Mouse (Mus musculus) brain, embryonic 14.5 days (tissue): ENCODE results near the gene Mthfs. TPM values are rescaled to one million over a fixed set of nuclear protein-coding genes. Genes with fewer than 3 reads are reported as not detected.

Experiments used
- DNase-seq: peaks from one replicate; pipeline ENCODE4 v3.0.0-alpha.2; 2011; ENCODE audit warnings: low read depth
- CTCF ChIP-seq: fragments of 200-500 bp; IDR thresholded peaks from 2 replicates; pipeline ENCODE4 v1.5.1; 2012; ENCODE audit warnings: inconsistent platforms, mild to moderate bottlenecking, moderate library complexity, borderline replicate concordance; ENCODE audit not compliant: insufficient read depth, insufficient read length; ENCODE audit errors: extremely low read depth
- POLR2A ChIP-seq: fragments of 200-500 bp; IDR thresholded peaks from 2 replicates; pipeline ENCODE4 v1.6.1; 2012; ENCODE audit warnings: mild to moderate bottlenecking, inconsistent platforms, borderline replicate concordance; ENCODE audit not compliant: poor library complexity, insufficient read depth, insufficient read length, severe bottlenecking; ENCODE audit errors: extremely low read depth
- polyA plus RNA-seq: library from polyadenylated mRNA; depleted of rRNA; stranded (reverse); fragments of >200 nt; gene quantifications from 2 replicates; pipeline ENCODE4 v1.2.3, GENCODE M21; 2012; rRNA removed

Mthfs gene
- polyA plus RNA-seq, 1 experiment: 8.7 TPM

- DNase-seq: no peak
Measured at GRCm38 (mm10) chr9:89273766-89274165, 63.3 kb downstream of the Mthfs start.

GRCm38 (mm10) chr9:89278207-89278606, 67.7 kb downstream of the Mthfs start:
- DNase-seq: no peak
- no peak for TF ChIP-seq CTCF
- no peak for TF ChIP-seq POLR2A

More at GRCm38 (mm10) chr9:89273766-89274165, 63.3 kb downstream of the Mthfs start:
- no peak for TF ChIP-seq POLR2A
- no peak for TF ChIP-seq CTCF

- TF ChIP-seq CTCF (no peak), POLR2A (no peak)
- DNase-seq: no peak
Measured at GRCm38 (mm10) chr9:89282374-89283068, 72.0 kb downstream of the Mthfs start.

- TF ChIP-seq CTCF: no peak
- no peak for TF ChIP-seq POLR2A
- DNase-seq: no peak
Measured at GRCm38 (mm10) chr9:89288037-89288436, 77.6 kb downstream of the Mthfs start.

GRCm38 (mm10) chr9:89293364-89293763, 82.9 kb downstream of the Mthfs start:
- TF ChIP-seq CTCF (no peak), POLR2A (no peak)
- no peak for DNase-seq

- no peak for DNase-seq
- TF ChIP-seq POLR2A: no peak
- TF ChIP-seq CTCF: no peak
Measured at GRCm38 (mm10) chr9:89294121-89294520, 83.6 kb downstream of the Mthfs start.

GRCm38 (mm10) chr9:89305637-89306036, 95.2 kb downstream of the Mthfs start:
- TF ChIP-seq POLR2A (no peak), CTCF (no peak)

GRCm38 (mm10) chr9:89308357-89309194, 98.1 kb downstream of the Mthfs start:
- TF ChIP-seq POLR2A (no peak), CTCF (no peak)
- peak; percentile 44 for DNase-seq

More at GRCm38 (mm10) chr9:89305637-89306036, 95.2 kb downstream of the Mthfs start:
- no peak for DNase-seq

- DNase-seq: no peak
- TF ChIP-seq POLR2A: no peak
- TF ChIP-seq CTCF: no peak
Measured at GRCm38 (mm10) chr9:89309195-89309535, 98.7 kb downstream of the Mthfs start.

- peak; percentile 1 for DNase-seq
- TF ChIP-seq POLR2A (no peak), CTCF (no peak)
Measured at GRCm38 (mm10) chr9:89311649-89312048, 101.2 kb downstream of the Mthfs start.

GRCm38 (mm10) chr9:89373731-89374130, 163.3 kb downstream of the Mthfs start:
- DNase-seq: no peak
- no peak for TF ChIP-seq CTCF

GRCm38 (mm10) chr9:89374650-89375049, 164.2 kb downstream of the Mthfs start:
- no peak for TF ChIP-seq CTCF
- DNase-seq: no peak

GRCm38 (mm10) chr9:89403031-89403430, 192.6 kb downstream of the Mthfs start:
- DNase-seq: no peak
- TF ChIP-seq CTCF (no peak), POLR2A (no peak)

Other genes starting within 250 kb of the Mthfs start
- gene Trim43b, start 117.8 kb upstream of the Mthfs start, polyA plus RNA-seq: not detected in 2 replicates
- 0.71 and 0.85 TPM in 2 replicates for gene Bcl2a1b, start 11.5 kb upstream of the Mthfs start, polyA plus RNA-seq
- gene Gm29094, start 11.3 kb upstream of the Mthfs start, polyA plus RNA-seq: not detected in 2 replicates